Mouse (Mus musculus): ENCODE data around the gene Slc26a1.

DNA sequence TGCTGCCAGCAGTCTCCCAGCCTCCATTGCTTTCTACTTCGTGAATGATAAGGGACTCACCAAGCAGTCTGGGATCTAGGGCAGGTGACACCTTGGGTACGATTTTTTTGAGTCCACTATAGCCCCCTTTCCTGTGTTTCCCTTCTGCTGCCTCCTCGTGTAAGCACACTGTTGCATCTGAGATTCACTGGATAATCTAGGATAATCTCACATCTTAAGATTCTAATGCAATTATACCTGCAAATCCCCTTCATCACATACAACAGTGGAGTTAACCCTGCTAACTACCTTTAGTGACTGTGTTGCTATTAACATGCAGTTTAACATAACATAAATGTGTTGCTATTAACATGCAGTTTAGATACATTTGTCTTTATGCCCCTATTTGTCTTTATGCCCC lies 10.3 kb downstream of the Slc26a1 start:
- TF ChIP-seq CTCF (IDR thresholded peaks at IDR 0.05; ENCODE audit: low read depth, low read length): no peak
- no peak for TF ChIP-seq POLR2A (IDR thresholded peaks at IDR 0.05; ENCODE audit: borderline replicate concordance, low read depth, low read length)
